Mouse (Mus musculus): ENCODE results near the gene Cep164.

Cep164 gene

DNA sequence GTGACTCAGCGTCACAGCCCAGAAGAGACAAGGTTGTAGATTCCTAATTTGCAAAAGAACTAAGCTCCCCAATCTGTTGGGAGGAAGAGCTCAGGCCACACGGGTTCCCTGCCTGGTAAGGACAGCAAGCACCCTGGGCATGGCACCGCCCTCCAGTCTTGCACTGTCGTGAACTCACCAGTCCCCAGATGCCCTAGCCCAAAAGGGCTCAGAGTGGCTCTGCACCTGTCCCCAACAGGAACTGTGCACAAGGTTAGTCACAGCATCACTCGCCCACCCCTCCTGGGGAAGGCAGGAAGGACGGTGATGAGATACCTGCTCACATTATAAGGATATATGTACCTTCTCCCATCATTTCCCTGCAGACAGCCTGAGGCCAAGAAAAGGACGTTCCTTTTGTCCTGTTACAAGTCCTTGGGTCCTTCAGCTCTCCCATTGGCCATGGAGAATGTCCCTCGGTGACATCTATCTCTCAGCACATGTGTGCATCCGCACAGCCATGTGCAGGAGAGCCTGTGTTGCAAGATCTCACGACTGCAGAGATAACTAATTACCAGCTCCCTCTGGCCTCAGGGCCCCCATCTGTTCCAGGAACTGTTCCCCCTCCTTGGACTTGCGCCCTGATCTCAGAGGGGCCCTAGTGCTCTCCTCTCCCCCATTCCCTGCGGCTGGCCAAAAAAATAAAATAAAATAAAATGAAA is 89.3 kb downstream of the Cep164 start:
- Histone ChIP-seq H3K9me3 (ENCODE audit: low read length) (no peaks in the 10 kb centered on the region), H3K4me3 (replicated peaks; ENCODE audit: low read length) (no peak overlapping the region), H3K36me3 (ENCODE audit: insufficient read depth, low read length) (no peaks in the 10 kb centered on the region), H3K27me3 (ENCODE audit: insufficient read depth, low read length) (peaks cover 26% of the 10 kb centered on the region), H3K4me1 (replicated peaks; ENCODE audit: low read depth, low read length) (peaks cover 4% of the 10 kb centered on the region)
- no peak for TF ChIP-seq CTCF (conservative IDR thresholded peaks at IDR 0.05; ENCODE audit: low read length)
- TF ChIP-seq NANOG (IDR thresholded peaks at IDR 0.05; ENCODE audit: borderline replicate concordance, low read length) = no peak
- no peak for TF ChIP-seq POU5F1 (IDR thresholded peaks at IDR 0.05; ENCODE audit: borderline replicate concordance, low read length)

DNA sequence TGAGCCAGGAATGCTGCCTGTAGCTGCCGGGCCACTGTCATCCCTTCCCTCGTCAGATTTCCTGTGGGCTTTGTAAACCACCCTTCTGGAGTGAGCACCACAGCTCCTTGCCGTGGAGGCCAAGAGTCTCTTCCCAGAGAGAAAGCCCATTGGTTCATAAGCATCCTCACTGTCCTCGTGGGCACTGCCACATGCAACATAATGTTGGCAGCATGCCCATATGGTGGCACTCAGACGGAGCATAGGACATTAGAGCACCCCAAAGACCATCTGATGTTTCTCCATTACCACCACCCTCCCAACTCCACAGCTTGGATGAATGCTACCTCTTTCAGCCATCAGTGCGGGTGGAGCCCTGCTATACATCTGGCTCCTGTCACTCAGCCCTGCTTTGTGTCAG is 95.2 kb downstream of the Cep164 start:
- Histone ChIP-seq H3K4me3 (replicated peaks; ENCODE audit: low read length) (no peak overlapping the region), H3K4me1 (replicated peaks; ENCODE audit: low read depth, low read length) (no peaks in the 10 kb centered on the region), H3K36me3 (ENCODE audit: insufficient read depth, low read length) (no peaks in the 10 kb centered on the region), H3K9me3 (ENCODE audit: low read length) (no peaks in the 10 kb centered on the region), H3K27me3 (ENCODE audit: insufficient read depth, low read length) (no peaks in the 10 kb centered on the region)
- TF ChIP-seq POU5F1 (IDR thresholded peaks at IDR 0.05; ENCODE audit: borderline replicate concordance, low read length) (no peak), CTCF (conservative IDR thresholded peaks at IDR 0.05; ENCODE audit: low read length) (no peak), NANOG (IDR thresholded peaks at IDR 0.05; ENCODE audit: borderline replicate concordance, low read length) (no peak)

DNA sequence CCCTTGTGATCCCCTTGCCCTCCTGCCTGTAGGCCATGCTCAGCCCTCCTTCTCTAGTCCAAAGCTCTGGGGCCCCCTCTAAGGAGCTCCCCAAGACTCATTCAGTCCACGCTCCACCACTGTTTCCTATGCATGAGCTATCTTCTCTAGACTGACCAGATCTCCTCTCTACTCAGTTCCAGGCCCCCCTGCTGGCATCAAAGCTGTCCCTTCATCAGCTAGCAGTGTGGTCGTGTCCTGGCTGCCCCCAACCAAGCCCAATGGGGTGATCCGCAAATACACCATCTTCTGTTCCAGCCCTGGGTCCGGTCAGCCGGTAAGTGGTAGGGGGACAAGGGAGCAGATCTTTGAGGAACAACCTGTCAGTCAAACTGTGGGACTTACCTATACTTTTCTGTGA is 96.6 kb downstream of the Cep164 start:
- H3K9me3 ChIP-seq (ENCODE audit: low read length) = no peaks in the 10 kb centered on the region
- TF ChIP-seq NANOG (IDR thresholded peaks at IDR 0.05; ENCODE audit: borderline replicate concordance, low read length) (no peak), POU5F1 (IDR thresholded peaks at IDR 0.05; ENCODE audit: borderline replicate concordance, low read length) (no peak), CTCF (conservative IDR thresholded peaks at IDR 0.05; ENCODE audit: low read length) (no peak)
- no peaks in the 10 kb centered on the region for H3K36me3 ChIP-seq (ENCODE audit: insufficient read depth, low read length)
- no peaks in the 10 kb centered on the region for H3K27me3 ChIP-seq (ENCODE audit: insufficient read depth, low read length)
- no peaks in the 10 kb centered on the region for H3K4me1 ChIP-seq (replicated peaks; ENCODE audit: low read depth, low read length)
- H3K4me3 ChIP-seq (replicated peaks; ENCODE audit: low read length) = no peak overlapping the region

DNA sequence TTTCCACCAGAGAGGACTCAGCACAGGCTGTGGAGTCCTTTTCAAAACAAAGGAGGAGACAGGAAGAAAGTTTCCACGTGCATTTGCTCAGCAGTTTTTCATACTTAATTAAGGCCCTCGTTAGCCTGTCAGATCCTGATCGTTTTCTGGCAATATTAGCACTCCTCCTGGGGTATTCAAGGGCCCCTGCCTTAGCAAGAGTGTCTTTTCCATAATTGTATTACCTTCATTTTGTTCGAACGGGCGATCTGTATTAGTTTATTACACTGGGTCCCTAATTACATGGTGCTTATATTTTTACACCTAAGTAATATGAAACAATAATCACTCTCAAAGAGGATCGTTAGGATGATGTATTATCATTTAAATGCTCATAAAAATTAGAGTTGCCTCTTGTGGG is 108.5 kb downstream of the Cep164 start:
- H3K4me3 ChIP-seq (replicated peaks; ENCODE audit: low read length) = no peak overlapping the region
- H3K9me3 ChIP-seq (ENCODE audit: low read length) = no peaks in the 10 kb centered on the region
- no peaks in the 10 kb centered on the region for H3K27me3 ChIP-seq (ENCODE audit: insufficient read depth, low read length)
- no peaks in the 10 kb centered on the region for H3K4me1 ChIP-seq (replicated peaks; ENCODE audit: low read depth, low read length)
- no peak for TF ChIP-seq POU5F1 (IDR thresholded peaks at IDR 0.05; ENCODE audit: borderline replicate concordance, low read length)
- no peak for TF ChIP-seq CTCF (conservative IDR thresholded peaks at IDR 0.05; ENCODE audit: low read length)
- no peak for TF ChIP-seq NANOG (IDR thresholded peaks at IDR 0.05; ENCODE audit: borderline replicate concordance, low read length)
- H3K36me3 ChIP-seq (ENCODE audit: insufficient read depth, low read length) = no peaks in the 10 kb centered on the region
